Mouse (Mus musculus) heart, postnatal 25 days (tissue): ENCODE results near the gene Phip. TPM values are rescaled to one million over a fixed set of nuclear protein-coding genes. Genes with fewer than 3 reads are reported as not detected.

Experiments used
- DNase-seq: peaks from one replicate; pipeline ENCODE4 v3.0.0; 2022; ENCODE audit warnings: low spot score
- intact Hi-C: fragments of 180-260 bp; cut with DNase I; formaldehyde crosslinking; loops from one replicate; pipeline ENCODE4 v1.15.1; 2025
- total RNA-seq, 2 experiments: library from RNA; stranded (reverse); gene quantifications; 2 replicates each; pipeline ENCODE4 v1.2.3; 2021

Gene Phip
- total RNA-seq, result 10 to 100 TPM; 29.2 to 31.4 TPM

- intact Hi-C loops, result loop anchor here (5.0 to 10.0 kb wide), 2 partner anchors 167 to 279 kb away; no protein-coding TSS in a partner anchor
- DNase-seq, result peak; percentile 85
These were observed at the start of gene Phip for GRCm38 (mm10) chr9:82975342-82976215. TSS of gene Phip (minus strand) at chr9:82975516.

- no peak for DNase-seq
- intact Hi-C loops, result no loop called here
These were observed 48.4 kb upstream of the Phip start for GRCm38 (mm10) chr9:83023724-83024123.

GRCm38 (mm10) chr9:83014516-83014915 is 39.2 kb upstream of the Phip start:
- no peak for DNase-seq
- intact Hi-C loops, result no loop called here

GRCm38 (mm10) chr9:83008306-83008705 is 33.0 kb upstream of the Phip start:
- intact Hi-C loops, result no loop called here
- DNase-seq, result no peak

DNA sequence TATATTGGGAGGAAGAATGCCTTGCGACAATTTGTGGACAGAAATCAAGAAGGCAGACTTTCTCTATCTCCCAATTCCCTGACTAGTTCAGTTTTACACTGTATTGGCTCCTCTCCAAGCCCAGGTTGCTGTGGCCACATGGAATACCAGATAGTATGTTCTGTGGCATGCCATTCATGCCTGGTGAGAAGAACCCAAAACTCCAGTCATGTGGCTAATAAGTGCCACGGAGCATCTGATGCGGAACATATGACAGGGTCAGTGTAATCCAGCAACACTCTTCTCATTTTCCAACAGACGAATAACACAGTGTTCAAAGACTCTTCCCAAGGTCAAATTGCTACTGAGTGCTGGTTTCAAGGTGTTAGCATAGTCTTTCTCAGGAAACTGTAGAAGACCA is 26.0 kb upstream of the Phip start:
- no peak for DNase-seq
- intact Hi-C loops, result no loop called here

- intact Hi-C loops, result no loop called here
These were observed 22.6 kb upstream of the Phip start for GRCm38 (mm10) chr9:82997765-82998500.

GRCm38 (mm10) chr9:82976936-82977335 is 1.6 kb upstream of the Phip start:
- no peak for DNase-seq
- intact Hi-C loops, result loop anchor here (5.0 to 10.0 kb wide), 2 partner anchors 165 to 278 kb away; no protein-coding TSS in a partner anchor

More at GRCm38 (mm10) chr9:82997765-82998500, 22.6 kb upstream of the Phip start:
- DNase-seq, result no peak

- intact Hi-C loops, result loop anchor here (5.0 to 10.0 kb wide), 2 partner anchors 166 to 279 kb away; no protein-coding TSS in a partner anchor
- DNase-seq, result no peak
These were observed 903 bp upstream of the Phip start for GRCm38 (mm10) chr9:82976219-82976618.

DNA sequence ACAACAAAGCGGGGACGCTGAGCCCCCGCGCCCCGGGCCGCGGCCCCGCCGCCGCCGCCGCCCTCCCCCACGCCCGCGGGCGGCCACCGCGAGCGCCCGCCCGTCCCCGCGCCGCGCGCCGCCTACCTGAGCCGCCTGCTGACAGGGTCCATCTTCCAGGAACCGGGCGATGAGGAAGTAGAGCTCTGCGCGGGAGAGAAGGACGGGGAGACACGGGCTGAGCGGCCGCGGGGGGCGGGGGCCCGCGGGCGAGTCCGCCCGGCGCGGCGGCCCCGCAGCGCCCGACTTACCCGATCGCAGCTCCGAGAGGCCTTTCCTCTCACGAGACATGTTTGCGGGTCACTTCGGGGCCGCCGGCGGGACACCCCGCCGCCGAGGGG is 364 bp downstream of the Phip start:
- no peak for DNase-seq
- intact Hi-C loops, result loop anchor here (5.0 to 10.0 kb wide), 2 partner anchors 167 to 280 kb away; no protein-coding TSS in a partner anchor

DNA sequence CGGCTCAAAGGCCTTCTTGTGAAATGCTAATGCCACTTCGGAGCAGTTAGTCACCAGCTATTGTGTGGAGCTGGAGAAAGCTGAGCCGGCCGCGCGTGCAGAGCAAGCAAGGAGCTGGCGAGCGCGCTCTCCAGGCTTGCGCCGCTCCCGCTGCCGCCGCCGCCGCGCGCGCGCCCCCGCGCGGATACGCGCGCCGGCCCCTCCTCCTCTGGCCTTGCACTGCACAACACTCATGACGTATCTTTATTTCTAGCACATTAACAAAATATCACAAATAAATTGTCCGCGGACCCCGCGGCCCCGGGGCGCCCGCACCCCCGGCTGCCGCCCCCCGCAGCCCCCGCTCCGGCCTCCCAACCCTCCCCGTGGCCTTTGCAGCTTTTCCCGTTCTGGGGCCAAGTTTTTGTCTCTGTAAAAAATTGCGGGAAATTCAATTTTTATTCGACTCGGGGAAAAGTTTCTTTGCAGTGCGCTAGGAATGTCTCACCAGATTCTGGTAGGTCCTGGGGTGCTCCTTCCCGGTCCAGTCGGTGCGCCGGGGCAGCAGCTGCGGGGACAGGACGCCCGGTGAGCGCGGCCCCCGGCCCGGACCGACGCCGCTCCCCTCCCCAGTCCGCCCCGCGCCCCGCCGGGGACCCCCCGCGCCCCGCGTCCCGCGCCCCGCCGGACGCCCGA is 992 bp downstream of the Phip start:
- intact Hi-C loops, result loop anchor here (10.0 kb wide), 1 partner anchor 280 kb away; no protein-coding TSS in a partner anchor
- DNase-seq, result peak; percentile 76

GRCm38 (mm10) chr9:82973321-82973892 is 1.9 kb downstream of the Phip start:
- DNase-seq, result no peak
- intact Hi-C loops, result loop anchor here (10.0 kb wide), 1 partner anchor 281 kb away; no protein-coding TSS in a partner anchor

- no peak for DNase-seq
- intact Hi-C loops, result loop anchor here (10.0 kb wide), 1 partner anchor 283 kb away; no protein-coding TSS in a partner anchor
These were observed 3.9 kb downstream of the Phip start for GRCm38 (mm10) chr9:82971433-82971832.

DNA sequence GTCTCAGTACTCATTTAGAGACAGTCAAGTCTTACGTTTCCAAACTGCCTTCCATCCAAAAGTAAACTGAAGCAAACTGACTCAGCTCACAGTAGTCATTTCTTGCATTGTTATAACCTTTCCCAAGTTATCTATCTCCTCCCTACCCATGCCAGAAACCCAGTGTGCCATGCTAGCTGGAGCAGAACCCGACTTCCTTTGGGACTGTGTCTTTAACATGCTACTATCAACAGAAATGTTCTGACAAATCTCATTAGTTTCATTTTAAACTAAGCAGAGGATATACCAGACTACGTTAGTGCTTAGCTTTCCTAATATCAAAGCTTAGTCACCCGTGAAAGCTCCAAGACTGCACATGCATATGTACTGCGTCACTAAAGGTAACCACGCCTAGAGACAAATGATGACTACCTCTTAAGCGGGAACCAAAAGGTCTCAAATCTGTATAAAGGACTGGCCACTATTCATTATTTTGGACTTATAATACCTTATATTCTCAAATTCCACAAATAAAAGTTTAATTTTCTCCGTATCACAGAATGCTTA is 8.2 kb downstream of the Phip start:
- intact Hi-C loops, result no loop called here
- DNase-seq, result peak; percentile 14

DNA sequence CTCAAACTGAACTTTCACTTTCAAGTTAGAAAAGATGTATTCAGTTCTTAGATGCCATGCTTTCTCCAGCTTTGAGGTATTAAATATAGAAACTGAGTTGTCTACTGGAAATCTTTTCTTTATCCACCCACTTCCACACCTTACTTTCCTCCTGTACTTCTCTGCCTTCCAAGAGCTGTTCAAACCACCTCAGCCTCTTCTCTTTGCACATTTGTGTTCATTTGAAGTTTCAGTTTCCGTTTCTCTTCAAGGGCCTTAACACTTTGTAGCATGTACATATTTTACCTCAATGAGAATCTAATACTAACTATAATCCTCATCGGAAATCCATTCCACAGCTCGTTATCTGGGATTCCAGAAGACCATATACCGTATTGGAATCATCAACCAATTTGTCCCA is 11.3 kb downstream of the Phip start:
- DNase-seq, result no peak
- intact Hi-C loops, result no loop called here

- no peak for DNase-seq
- intact Hi-C loops, result no loop called here
These were observed 14.0 kb downstream of the Phip start for GRCm38 (mm10) chr9:82961352-82961751.

GRCm38 (mm10) chr9:82955267-82955666 is 20.0 kb downstream of the Phip start:
- intact Hi-C loops, result no loop called here

DNA sequence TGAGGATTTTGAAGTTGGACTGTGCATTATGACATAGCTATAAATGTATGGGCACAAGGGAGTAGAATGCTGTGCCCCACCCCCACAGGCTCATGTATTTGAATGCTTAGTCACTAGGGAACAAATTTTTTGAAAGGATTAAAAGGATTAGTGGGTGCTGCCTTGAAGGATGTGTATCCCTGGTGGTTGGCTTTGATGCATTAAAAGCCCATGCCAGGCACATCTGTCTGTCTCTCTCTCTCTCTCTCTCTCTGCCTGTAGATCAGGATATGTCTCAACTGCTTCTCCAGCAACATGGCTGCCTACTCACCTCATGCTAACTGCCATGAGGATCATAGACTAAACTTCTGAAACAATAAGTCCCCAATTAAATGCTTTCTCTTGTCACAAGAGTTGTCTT is 23.0 kb downstream of the Phip start:
- intact Hi-C loops, result no loop called here
- no peak for DNase-seq

More at GRCm38 (mm10) chr9:82955267-82955666, 20.0 kb downstream of the Phip start:
- DNase-seq, result no peak

GRCm38 (mm10) chr9:82951435-82952004 is 23.8 kb downstream of the Phip start:
- intact Hi-C loops, result no loop called here
- no peak for DNase-seq

DNA sequence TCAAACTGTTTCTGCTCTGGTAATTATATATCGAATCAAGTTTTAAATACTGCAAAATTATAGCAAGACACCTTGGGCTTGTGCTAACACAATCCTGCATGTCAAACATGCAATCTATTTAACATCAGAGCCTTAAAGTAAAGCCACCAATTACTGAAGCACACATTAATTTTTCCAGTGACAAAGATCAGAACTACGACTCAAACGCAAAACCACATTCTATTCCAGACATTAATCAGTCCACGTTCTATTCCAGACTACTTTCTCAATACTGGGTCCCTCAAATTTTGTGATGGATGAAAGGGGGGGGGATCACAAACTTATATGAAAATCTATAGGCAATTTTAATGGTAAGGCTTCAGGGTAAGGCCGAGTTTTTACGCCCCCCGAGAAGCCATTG is 68.1 kb downstream of the Phip start:
- DNase-seq, result no peak
- intact Hi-C loops, result loop anchor here (10.0 kb wide), 1 partner anchor 458 kb away; no protein-coding TSS in a partner anchor
